Mouse (Mus musculus): ENCODE measurements at regions not wholly inside any gene's neighbourhood (a gene's known extent, or its start where the extent isn't known, plus 50 kb on each side); places are given as distances from the start of the nearest gene placed in this dataset.

DNA sequence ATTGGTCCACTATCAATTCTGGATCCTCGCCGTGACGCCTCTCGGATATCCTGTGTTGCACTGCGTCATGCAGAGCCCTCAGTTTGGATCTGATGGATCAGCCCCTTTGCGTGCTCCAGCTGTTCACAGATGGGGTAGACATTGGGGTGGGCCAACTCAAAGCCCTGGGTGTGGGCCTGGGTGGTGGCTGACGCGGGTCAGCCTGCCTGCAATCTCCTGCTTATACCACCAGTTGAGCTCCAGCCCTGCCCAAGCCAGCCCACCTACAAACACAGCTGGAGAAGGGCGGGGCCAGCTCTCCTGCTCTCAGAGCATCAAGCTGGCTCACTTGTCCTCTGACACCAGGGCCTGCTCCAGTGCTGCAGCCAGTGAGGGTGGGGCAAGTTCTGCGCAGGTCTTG lies 73.1 kb downstream of the Rps15a start:
- ATAC-seq (replicated peaks; ENCODE audit: poor library complexity), result no peak

DNA sequence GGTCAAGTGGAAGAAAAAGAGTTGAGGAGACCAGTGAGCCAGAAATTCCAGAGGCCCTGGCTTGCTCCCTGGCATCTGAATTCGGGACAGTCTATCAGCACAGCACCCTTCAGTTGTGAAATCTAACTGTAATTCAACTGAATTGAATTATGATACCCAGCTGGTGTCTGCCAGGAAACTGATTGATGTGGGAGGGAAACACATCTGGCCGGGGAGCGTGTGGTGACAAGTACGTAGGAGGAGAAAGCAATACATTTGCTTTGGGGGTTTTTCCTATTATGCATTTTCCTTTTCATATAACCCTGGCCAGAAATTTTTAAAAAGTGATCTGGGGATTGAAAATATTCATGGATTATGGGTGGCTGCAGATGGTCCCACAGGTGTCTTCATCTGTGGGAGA lies 76.1 kb downstream of the Rps15a start:
- ATAC-seq (replicated peaks; ENCODE audit: poor library complexity), result no peak

DNA sequence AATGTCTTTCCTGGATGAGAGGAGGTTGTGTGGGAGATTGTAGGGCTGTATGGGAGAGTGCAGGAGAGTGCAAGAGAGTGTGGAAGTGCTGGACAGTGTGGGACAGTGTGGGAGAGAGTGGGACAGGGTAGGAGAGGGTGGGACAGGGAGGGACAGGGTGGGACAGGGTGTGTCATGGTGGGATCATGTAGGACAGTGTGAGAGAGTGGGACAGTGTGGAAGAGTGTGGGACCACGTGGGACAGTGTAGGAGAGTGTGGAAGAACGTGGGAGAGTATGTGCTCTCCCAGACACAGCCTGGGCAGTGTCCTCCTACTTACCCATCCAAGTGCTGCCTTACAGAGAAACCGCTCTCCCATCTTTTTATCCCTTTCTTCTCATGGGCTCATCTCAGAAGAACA lies 78.9 kb downstream of the Rps15a start:
- no peak for ATAC-seq (replicated peaks; ENCODE audit: poor library complexity)

DNA sequence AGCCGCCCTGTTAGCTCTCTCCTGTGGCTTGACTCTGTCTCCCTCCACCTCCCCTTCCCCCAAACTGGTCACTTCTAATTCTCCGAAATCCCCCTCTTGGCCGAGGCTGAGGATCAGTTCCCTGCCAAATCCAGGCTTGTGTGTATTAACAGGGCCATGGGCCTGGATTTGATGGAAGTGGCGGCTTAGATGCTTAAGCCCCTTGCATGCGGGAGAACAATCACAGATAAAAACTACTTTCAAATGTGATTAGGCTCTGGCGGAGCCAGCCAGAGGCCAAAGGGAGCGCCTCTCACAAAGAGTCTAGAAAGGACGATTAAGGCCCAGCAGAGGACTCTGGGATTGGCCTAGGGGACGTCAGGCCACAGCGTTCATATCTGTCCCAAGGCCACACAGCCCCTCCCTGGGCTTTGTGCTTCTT lies 89.9 kb downstream of the Rps15a start:
- no peak for ATAC-seq (replicated peaks; ENCODE audit: poor library complexity)

DNA sequence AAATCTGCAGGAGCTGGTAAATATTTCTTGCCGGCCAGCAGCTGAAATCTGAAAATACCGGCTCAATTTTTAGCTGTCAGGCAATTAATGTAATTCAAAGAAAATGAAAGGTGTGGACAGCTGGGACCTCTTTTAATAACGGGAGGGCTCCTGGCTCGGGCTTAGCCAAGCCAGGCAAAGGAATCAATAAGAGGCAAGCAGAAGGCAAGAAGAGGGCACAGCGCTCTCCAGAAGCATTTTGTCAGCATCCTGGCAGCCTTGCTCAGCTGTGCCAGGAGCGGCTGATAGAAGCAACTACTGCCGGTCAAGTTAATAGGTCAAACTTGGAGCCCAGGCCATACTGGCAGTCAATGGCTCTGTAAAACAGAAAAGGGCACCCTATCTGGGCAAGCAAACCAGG lies 111.4 kb downstream of the Rps15a start:
- ATAC-seq (replicated peaks; ENCODE audit: poor library complexity), result no peak

DNA sequence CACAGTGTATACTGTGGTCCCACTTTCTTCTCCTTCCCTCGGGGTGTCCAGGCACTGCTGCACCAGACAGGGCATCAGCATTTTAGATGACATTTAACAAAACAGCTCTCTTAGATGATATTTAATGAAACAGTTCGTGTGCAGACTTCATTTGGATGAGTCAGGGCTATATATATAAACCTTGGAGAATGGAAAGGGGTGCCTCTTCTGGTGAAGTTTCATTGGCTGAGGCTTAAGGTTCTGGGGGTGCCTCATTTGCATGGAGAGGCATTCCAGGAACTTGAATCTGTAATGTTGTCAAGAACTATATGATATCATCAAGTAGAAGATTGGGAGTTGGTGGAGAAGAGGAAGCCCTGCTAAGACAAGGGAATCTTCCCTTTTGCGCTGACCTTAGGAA lies 114.1 kb downstream of the Rps15a start:
- no peak for ATAC-seq (replicated peaks; ENCODE audit: poor library complexity)

DNA sequence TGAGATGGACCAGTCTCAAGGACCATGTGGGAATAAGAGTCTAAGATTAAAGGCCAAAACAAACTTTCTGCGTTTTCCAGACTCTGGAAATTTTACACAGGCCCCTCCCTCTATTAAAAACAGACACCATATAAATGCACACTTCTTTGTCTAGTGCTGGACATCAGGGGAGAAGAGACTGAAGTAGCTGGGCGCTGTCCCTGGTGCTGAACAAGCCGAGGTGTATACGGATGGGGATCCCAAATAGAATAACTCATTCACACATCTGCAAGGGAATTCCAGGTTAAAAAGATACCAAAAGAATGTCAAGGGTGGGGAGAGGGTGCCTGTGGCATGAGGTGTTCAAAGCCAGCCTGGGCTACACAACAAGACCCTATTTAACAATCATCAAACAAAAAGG lies 114.9 kb downstream of the Rps15a start:
- ATAC-seq (replicated peaks; ENCODE audit: poor library complexity), result no peak

DNA sequence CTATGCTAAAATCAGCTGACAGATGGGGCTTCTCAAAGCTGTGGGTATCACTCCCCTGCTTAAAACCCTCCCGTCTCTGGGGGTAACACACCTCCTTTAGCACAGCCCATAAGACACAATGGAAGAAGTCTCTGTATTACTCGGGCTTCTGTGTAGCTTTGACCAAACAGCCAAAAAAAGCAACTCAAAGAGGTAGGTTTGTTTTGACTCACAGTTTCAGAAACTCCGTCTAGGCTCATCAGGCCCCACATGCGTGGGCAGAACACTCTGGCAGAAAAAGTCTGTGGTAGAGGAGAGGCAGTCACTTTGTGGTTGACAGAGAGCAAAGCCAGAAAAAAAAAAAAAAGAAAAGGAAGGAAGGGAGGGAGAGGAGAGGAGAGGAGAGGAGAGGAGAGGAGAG lies 133.8 kb downstream of the Rps15a start:
- no peak for ATAC-seq (replicated peaks; ENCODE audit: poor library complexity)

DNA sequence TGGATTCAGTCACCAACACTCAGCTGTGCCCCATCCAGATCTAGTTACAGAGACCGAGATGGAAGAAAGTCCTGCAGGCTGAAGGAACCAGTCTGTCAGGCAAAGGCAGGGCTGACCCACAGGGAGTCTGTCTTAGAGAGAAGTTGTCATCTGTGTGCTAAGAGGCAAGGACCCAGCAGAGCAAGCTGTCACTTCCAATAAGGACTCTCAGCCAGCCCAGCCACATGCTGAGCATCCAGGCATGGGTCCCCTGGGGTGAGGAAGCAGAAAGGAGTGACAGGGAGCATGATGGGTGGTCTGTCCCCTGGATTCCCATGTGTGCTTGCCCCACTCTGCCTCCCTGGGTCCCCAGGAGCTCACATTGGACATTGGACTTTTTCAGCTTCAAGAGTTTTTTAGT lies 144.8 kb downstream of the Rps15a start:
- ATAC-seq (replicated peaks; ENCODE audit: poor library complexity), result no peak

DNA sequence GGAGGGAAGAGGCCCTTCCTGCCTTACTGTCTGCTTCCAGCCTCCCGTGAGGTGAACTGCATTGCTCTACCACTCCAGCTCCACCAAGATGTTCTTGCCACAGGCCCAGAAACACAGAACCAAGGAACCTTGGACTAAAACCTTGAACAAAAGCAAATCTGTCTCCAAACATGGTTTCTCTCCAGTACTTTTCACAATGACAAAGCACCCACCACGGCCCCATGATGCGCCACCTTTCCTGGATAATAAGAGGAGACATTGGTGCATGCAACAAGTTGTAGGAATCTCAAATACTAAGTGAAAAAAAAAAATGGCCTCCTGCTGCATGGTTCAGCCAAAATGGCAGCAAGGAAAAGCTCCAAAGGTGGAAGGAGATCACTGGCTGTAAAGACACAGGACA lies 172.6 kb downstream of the Rps15a start:
- ATAC-seq (replicated peaks; ENCODE audit: poor library complexity), result no peak

DNA sequence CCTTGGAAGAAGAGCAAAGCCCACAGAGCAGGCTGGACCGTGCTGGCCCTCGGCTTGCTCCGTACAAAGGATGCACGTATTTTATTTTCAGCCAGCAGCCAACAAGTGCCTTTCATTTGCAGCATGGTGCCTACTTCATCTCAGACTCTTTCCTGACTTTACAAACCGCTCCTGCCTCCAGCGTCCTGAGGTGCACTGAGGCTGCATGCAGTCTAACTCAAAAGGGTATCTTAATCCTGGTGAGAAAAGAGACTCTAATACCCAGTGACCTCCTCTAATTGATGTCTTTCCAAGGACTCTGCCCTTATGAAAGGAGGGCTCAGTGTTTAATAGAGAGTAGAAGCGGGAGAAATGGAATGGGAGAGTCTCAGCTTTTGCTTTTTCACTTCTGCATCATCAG lies 176.4 kb downstream of the Rps15a start:
- ATAC-seq (replicated peaks; ENCODE audit: poor library complexity), result no peak

DNA sequence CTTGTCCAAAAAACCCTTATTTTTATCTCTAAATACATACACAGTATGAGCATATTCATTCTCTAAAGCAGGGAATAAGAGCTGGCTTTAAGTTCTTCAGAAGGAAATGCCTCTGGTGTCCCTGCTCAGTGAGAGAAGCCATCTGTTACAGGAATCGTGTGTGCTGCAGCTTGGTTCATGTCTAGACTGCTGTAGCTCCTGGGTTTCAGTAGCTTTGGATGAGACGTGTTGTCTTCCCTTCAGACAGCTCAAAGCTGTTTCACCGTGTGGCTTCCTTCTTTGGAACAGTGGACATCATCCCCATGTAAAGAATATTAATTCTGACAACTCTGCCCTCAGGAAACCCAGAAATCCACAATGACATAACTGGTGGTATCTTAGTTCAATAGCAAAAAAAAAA lies 181.1 kb downstream of the Rps15a start:
- no peak for ATAC-seq (replicated peaks; ENCODE audit: poor library complexity)

DNA sequence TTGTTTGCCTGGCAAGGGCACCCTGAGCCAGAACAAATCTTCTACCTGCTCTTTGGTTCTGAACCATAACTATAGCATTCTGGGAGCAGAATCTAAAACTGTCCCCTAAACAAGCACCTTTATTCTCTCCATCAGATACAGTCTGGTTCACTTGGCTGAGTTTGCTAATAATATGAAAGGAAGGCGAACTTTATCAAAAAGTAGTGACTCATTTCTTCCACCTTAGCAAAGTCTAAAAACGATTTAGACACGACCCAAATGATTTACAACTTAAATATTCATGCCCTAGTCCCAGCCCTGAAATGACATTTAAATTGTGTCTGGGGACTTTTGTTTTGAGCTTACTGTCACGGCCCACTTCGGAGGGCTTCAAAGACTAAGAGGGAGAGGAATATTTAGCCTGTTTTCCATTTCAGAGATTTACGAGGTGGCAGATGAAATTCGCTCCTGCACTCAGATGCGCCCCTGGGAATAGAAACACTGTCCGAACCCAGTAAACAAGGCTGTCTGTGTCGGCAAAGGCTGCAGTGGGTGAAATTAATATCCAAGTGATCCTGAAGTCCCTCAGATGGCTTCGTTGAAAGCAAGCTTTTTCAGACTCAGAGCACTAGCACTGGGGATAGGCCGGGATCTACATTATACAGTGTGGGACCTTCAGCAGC lies 184.6 kb downstream of the Rps15a start:
- ATAC-seq (replicated peaks; ENCODE audit: poor library complexity), result no peak

DNA sequence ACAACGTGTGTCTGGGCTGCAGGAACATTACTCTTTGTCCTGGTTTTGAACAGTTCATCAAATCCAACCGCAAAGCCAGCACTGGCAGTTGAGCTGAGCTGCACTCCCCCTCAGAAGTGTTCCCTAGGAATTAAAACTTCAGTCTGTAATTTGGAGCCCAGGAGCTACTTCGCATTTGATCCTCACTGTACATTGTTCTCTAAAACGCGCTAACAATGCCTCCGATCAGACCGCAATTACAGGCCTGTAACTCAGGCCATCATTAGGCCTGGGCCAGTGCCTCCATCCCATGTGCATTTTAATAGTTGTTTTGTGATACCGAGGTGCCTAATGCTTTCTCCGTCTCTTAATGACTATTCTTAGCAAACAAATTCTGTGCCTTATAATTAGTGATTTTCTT lies 185.6 kb downstream of the Rps15a start:
- no peak for ATAC-seq (replicated peaks; ENCODE audit: poor library complexity)

DNA sequence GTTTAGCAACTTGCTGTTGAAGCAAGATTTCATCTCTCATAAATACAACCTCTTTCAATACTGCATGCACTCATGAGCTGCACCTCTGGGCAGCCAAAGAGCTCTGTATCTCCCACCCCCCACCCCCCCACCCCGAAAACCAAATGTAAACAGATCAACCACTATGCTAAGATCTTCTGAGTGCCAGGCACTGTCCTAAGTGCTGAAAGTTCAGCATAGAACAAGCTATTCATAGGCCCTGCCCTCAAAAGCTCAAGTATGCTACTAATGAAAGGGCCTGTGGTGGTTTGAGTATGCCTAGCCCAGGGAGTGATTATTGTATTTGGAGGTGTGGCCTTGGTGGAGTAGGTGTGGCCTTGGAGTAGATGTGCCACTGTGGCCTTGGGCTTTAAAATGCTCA lies 189.6 kb downstream of the Rps15a start:
- no peak for ATAC-seq (replicated peaks; ENCODE audit: poor library complexity)

DNA sequence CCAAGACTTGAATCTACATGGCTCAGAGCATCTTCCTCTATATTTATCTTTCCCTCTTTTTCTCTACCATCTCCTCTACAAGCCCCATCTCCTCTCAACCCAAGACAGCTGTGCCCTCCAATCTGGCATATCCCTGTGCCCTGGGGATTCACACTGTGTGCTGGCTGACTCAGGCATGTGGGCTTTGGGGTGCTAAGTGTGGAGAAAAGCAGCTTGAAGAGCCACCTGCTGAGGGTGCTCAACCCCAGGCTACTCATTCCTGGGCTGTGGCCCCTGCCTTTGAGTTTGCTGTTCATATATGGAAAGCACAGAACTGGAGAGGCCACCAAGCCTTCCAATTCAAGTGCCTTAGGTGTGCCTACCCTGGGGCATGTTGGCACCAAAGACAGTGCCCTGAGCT lies 193.7 kb downstream of the Rps15a start:
- no peak for ATAC-seq (replicated peaks; ENCODE audit: poor library complexity)

DNA sequence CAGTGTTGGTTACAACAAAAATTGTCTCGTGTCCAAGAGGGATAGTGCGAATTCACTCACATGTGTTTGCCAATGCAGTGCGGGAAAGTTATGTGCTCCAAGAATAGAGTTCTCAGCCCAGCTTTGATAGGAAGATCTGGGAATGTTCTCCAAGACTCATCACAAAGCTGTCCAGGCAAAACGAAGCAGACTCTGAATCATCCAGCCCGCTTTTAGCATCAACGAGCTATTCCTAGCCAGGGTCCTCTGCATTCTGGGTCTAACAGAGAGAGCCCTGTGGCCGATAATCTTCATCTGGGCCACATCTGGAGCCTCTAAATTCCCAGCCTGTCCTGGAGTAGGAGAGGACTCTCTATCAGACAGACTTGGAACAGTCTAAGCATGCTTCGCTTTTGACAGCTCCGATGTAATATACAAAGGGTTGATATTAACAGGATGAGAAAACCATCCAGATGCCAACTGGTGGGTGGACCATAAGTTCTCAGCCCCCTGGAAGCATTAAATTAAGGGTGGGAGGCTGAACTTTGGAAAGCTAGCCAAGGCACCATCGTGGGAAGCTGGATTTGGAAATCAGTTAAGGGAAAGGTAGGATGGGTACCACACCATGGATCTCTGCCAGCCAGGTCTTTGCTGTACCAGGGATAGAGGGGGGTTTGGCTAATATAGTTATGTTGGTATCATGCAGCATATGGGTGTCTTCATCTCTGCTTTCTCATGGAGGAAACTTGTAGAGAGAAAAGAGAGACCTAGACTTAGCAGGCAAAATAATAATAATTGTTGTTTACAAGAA lies 197.6 kb downstream of the Rps15a start:
- no peak for ATAC-seq (replicated peaks; ENCODE audit: poor library complexity)

DNA sequence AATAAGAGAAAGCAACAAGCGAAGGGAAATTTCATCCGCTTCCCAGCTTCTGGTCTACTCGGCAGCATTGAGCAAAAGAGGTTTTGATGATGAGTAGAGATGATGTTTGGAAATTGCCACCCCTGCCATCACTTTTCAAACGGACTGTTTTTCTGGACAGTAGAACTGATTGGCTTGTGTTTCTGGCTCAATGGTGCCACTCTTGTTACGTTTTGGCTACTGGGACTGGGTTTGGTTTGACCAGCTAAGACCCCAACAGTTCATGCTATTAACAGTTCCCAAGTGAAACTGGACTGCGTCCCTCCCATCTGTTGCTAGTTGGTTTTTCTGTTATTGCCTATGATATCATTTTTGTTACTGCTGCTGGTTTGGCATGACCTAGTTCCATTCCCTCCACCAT lies 199.1 kb downstream of the Rps15a start:
- no peak for ATAC-seq (replicated peaks; ENCODE audit: poor library complexity)

DNA sequence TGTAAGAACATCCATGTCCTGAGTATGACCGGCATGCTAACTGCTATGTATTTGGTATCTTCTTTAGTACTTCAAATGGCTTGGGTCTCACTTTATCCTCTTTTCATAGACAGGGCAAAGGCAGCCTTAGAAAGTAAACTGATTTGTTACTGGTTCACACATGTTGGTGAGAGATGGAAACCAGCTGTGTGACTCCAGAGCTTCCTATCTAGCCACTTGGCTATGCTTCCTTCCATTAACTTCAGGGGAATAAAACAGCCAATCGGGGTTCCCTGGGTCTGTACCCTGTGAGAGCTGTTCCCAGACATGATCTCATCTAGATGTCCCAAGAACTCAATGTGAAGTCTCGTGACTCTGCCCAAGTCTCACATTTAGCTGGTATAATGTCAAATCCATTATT lies 203.5 kb downstream of the Rps15a start:
- ATAC-seq (replicated peaks; ENCODE audit: poor library complexity), result no peak

DNA sequence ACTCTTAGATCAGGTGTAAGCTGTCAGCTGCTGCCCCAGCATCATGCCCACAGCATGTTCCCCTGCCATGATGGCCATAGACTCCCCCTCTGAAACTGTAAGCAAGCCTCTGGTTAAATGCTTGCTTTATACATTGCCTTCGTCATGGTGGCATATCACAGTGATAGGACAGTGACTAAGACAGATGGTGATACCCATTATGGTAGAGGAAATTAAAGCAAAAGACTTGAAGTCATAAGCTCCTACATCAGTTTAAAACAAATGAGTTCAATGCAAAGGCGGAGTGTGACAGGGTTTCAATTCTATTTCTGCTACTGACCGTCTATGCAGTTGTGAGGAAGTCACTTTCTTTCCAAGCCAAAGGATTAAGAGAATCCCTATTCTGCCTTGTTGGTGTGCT lies 204.9 kb downstream of the Rps15a start:
- ATAC-seq (replicated peaks; ENCODE audit: poor library complexity), result no peak

DNA sequence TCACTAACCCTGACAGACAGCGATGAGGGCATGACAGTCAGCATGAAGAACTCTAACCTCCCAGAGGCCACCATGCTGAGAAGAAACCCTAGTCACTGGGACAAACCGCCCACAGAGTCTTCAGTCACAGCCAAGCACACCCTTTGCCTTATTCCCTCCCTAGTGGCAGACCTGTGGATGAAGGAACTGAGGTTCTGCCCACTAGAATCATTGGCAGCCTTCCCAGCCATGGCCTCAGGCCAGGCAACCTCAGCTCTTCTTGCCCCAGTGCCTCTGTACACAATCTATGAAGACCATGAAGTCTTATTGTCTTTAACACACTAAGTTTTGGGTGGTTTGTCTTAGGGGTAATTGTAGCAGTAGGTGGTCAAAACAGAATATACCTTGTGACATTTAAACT lies 219.5 kb downstream of the Rps15a start:
- ATAC-seq (replicated peaks; ENCODE audit: poor library complexity), result 0 out of 2 replicates have a peak, but pooled peaks have one; percentile 11

DNA sequence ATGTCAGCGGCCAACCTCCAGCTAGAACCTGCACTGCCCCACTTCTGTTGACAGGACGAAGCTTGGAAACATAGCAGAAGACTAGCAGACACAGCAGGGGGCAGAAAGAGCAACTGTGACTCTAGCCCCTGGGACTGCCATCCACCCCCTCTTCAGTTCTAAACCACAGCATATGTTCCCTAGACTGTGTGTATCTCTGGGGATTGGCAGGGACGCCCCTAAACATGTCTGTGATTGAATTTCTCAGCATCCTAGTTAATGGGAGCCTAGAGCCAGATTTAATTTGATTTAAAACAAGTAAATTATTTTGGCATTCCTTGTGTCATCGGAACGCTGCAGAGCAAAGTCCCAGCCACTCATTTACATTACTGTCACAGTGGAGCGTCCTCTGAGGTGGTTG lies 228.7 kb downstream of the Rps15a start:
- no peak for ATAC-seq (replicated peaks; ENCODE audit: poor library complexity)

DNA sequence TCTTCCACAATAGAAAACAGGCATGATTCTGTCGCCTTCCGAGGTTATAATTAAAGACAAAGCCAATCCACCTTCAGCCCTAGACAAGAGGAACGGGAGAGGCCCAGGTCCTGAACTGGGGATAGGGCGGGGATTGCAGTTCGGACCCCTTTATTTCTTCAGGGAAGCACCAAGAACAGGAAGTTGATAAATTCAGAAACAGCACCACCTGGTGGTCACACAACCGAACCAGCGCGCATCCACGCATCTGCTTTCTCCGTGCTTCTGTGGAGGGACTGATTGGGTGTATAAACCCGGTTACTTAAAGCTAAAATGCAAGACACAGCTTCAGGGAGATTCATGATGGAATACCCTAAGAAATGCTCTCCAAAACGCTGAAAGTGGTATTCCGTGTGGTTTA lies 233.2 kb downstream of the Rps15a start:
- peak; percentile 97 for ATAC-seq (replicated peaks; ENCODE audit: poor library complexity)

Data from megakaryocyte progenitor cell, adult 5-6 weeks (primary cell).